Mouse (Mus musculus) thymus, postnatal 14 days (tissue): ENCODE results near the gene Eml5.

ENCODE experiments used
- DNase-seq: peaks from one replicate; pipeline ENCODE4 v3.0.0; 2021

Gene Eml5

GRCm38 (mm10) chr12:98832929-98833598 is 68.2 kb downstream of the Eml5 start:
- no peak for DNase-seq

- no peak for DNase-seq
These were observed 70.2 kb downstream of the Eml5 start for GRCm38 (mm10) chr12:98831122-98831521.

GRCm38 (mm10) chr12:98820781-98821180 is 80.5 kb downstream of the Eml5 start:
- DNase-seq: no peak

GRCm38 (mm10) chr12:98804078-98804748 is 97.1 kb downstream of the Eml5 start:
- DNase-seq: no peak

GRCm38 (mm10) chr12:98802245-98802644 is 99.0 kb downstream of the Eml5 start:
- no peak for DNase-seq

GRCm38 (mm10) chr12:98800334-98800733 is 101.0 kb downstream of the Eml5 start:
- DNase-seq: peak; percentile 53

GRCm38 (mm10) chr12:98795731-98796318 is 105.5 kb downstream of the Eml5 start:
- no peak for DNase-seq

- no peak for DNase-seq
These were observed 117.0 kb downstream of the Eml5 start for GRCm38 (mm10) chr12:98784251-98784650.

GRCm38 (mm10) chr12:98779148-98779547 is 122.1 kb downstream of the Eml5 start:
- peak; percentile 27 for DNase-seq

- no peak for DNase-seq
These were observed 123.8 kb downstream of the Eml5 start for GRCm38 (mm10) chr12:98777509-98777908.

GRCm38 (mm10) chr12:98766241-98766640 is 135.0 kb downstream of the Eml5 start:
- DNase-seq: no peak

GRCm38 (mm10) chr12:98759700-98760099 is 141.6 kb downstream of the Eml5 start:
- DNase-seq: no peak

GRCm38 (mm10) chr12:98757636-98758035 is 143.6 kb downstream of the Eml5 start:
- DNase-seq: no peak

- DNase-seq: peak; percentile 52
These were observed 153.9 kb downstream of the Eml5 start for GRCm38 (mm10) chr12:98747380-98747753.

- peak; percentile 97 for DNase-seq
These were observed 154.4 kb downstream of the Eml5 start, which contains the start of gene Zc3h14 for GRCm38 (mm10) chr12:98746746-98747379. Gene Zc3h14 (plus strand): TSS chr12:98746964.

- peak; percentile 76 for DNase-seq
These were observed 155.2 kb downstream of the Eml5 start for GRCm38 (mm10) chr12:98746131-98746530.

- DNase-seq: no peak
These were observed 155.7 kb downstream of the Eml5 start for GRCm38 (mm10) chr12:98745626-98746025.

- DNase-seq: no peak
These were observed 160.2 kb downstream of the Eml5 start for GRCm38 (mm10) chr12:98741011-98741501.

GRCm38 (mm10) chr12:98737801-98738350 is 163.4 kb downstream of the Eml5 start:
- no peak for DNase-seq

- peak; percentile 10 for DNase-seq
These were observed 164.1 kb downstream of the Eml5 start, which contains the start of gene Ptpn21 for GRCm38 (mm10) chr12:98736951-98737800. Gene Ptpn21 (minus strand): TSS chr12:98737405.
